Mouse (Mus musculus) NIH3T3 (cell line): ENCODE data around the gene Cbx7.
A peak's percentile ranks its signal among the peaks of the same experiment; 100 is the strongest.
"Not testable (repeated sequence)": the region's sequence is repeated elsewhere in the genome, so short reads cannot be mapped to it uniquely, and the experiment has no call there.

Source experiments
- DNase-seq: peaks from one replicate; pipeline ENCODE4 v3.0.0-alpha.2; 2012; ENCODE audit warnings: low read depth

Gene Cbx7

GRCm38 (mm10) chr15:79947681-79948080 lies 23.2 kb downstream of the Cbx7 start:
- DNase-seq = peak; percentile 50

GRCm38 (mm10) chr15:79946790-79947189 lies 24.1 kb downstream of the Cbx7 start:
- no peak for DNase-seq

DNA sequence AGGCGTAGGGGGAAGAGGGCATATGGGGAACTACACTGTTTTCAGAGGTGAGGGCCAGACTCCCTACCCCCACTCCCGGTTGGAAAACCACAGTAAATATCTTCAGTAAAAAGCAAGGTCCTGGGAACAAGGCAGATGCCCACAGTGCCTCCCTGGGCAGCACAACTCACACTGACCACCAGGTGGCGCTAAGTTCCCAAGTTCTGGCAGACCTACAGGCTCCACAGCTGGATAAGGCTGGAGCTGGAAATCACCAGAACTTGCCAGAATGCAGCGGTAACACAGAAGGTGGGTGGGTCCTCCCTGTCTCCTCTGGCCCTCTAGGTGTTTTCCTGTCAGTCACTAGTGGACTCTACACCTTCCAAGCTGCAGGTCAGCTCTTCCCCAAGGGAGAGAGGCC lies 24.9 kb downstream of the Cbx7 start:
- DNase-seq = peak; percentile 96

DNA sequence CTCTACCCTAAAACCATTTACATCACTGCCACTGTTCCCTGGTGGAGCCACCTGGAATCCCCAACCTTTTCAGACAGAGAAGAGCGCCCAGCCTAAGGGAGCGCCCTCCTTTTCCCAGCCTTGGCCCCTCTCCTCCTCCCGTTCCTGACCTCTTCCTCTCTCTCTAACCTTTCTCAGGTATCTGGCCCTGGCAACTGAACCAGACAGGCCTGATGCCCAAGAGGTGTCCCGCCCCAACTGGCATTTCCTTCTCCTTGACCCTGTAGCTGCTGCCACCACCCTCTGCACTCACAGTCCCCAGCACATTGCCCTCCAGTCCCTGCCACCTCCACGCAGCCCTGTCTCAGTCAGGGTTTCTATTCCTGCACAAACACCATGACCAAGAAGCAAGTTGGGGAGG lies 26.0 kb downstream of the Cbx7 start:
- no peak for DNase-seq

GRCm38 (mm10) chr15:79943584-79943983 lies 27.3 kb downstream of the Cbx7 start:
- no peak for DNase-seq

GRCm38 (mm10) chr15:79942541-79942940 lies 28.4 kb downstream of the Cbx7 start:
- no peak for DNase-seq

DNA sequence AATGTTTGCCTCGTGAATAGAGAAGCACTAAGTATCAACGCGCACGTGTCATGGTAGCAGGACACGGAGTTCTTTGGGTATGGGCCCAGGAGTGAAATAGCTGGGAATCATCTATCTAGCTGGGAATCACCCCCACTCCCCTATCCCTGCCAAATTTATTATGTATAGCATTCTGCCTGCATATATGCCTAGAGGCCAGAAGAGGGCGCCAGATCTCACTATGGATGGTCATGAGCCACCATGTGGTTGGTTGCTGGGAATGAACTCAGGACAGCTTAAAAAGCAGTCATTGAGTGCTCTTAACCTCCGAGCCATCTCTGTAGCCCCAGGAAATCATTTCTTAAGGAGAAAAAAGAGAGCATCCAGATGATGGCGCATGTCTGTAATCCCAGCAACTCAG lies 30.0 kb downstream of the Cbx7 start:
- peak; percentile 72 for DNase-seq

DNA sequence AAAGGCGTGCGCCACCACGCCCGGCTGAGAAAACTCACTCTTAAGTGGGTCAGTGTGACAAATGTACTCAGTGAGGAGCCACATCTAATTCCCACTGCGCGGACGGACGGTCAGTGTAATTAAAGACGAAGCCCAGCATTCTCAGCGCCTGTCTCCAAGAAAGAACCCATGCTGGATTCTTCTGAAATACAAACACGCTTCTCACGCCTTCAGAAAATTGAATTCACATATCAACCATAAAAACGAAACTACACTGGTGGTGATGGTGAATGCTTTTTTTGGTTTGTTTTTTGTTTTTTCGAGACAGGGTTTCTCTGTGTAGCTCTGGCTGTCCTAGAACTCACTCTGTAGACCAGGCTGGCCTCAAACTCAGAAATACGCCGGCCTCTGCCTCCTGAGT lies 31.0 kb downstream of the Cbx7 start:
- no peak for DNase-seq

- not testable (repeated sequence) for DNase-seq
Observed at GRCm38 (mm10) chr15:79939501-79939900, 31.4 kb downstream of the Cbx7 start.

DNA sequence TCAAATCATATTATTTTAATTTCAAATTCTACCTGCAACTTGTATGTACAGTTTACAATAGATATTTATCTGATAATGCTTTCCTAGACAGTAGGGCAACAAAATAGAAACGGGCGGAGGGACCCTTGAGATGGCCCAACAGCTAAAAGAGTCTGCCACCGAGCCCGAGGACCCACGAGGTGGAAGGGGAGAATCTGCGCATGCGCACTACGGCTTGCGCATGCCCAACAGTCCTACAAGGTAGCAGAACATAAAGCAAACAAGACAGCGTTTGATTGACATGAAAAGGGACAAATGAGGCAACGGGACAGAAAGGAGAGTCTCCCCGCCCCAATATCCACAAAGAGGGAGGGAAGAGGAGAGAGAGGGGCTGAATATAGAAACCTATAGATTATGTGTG lies 31.9 kb downstream of the Cbx7 start:
- DNase-seq = no peak

GRCm38 (mm10) chr15:79936374-79936751 lies 34.6 kb downstream of the Cbx7 start:
- peak; percentile 83 for DNase-seq

- peak; percentile 83 for DNase-seq
Observed at GRCm38 (mm10) chr15:79935654-79936373, 35.1 kb downstream of the Cbx7 start.

- peak; percentile 67 for DNase-seq
Observed at GRCm38 (mm10) chr15:79934776-79935175, 36.1 kb downstream of the Cbx7 start.

DNA sequence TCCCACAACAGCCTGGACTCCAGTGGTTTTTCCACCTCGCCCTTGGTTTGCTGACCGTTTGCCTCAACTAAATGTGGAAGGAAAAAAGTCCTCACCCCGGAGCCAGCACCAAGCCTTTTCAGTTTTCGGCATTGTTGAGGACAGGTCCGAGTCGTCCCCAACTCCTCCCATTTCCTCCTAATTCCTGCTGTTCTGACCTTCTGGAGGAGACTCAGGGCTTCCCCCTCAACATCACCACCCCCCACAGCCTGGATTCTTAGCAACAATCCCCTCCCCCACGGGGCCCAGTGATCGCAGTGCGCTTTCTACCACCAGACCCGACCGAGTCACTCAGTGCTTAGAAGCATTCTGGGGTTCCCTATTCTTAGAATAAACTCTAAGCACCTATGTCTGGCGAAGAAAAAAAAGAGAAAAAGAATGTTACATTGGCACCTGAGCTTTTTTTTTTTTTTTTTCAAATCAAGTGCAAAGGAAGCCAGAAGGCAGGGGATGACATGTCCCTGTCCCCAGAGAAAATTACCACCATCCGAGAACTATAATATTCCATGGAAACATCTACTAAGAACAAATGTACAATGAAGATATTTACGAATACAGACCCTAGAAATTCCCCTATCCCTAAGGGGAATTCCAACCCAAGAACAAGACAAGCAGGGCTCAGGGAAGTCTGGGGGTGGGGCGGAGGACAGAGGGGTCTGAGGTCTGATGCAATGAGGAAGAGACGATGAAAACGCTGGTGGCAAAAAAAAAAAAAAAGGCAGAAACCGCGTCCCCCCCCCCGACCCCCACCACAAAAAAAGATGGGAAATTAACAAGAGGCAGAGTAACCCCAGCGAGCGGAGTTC lies 37.0 kb downstream of the Cbx7 start:
- DNase-seq = no peak

DNA sequence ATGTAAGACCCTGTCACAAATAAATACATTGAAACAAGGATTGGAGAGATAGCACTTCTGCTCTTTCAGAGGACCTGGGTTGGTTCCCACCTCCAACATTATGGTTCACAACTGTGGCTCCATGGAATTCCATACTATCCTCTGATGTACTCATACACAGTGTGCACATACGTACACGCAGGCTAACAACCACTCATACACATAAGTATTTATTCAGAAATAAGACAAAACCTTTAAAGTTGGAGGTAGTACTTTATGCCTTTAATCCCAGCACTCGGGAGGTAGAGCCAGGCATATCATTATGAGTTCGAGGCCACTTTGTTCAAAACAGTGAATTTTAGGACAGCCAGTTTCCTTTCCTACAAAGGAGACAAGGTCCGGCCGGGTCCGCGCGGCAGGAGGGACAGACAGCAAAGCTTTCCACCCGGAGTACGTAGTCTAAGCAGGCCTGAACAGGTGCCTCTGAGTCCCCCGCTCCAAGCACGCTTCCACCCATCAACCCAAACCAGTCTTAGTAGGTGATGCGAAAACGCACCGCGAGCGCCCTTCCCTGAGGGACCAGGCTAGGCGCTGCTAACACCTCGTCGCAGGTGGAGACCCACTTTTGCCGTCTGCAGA lies 37.8 kb downstream of the Cbx7 start:
- DNase-seq = no peak

- peak; percentile 92 for DNase-seq
Observed at GRCm38 (mm10) chr15:79932323-79932987, 38.5 kb downstream of the Cbx7 start.

- DNase-seq = no peak
Observed at GRCm38 (mm10) chr15:79931496-79932141, 39.3 kb downstream of the Cbx7 start.

DNA sequence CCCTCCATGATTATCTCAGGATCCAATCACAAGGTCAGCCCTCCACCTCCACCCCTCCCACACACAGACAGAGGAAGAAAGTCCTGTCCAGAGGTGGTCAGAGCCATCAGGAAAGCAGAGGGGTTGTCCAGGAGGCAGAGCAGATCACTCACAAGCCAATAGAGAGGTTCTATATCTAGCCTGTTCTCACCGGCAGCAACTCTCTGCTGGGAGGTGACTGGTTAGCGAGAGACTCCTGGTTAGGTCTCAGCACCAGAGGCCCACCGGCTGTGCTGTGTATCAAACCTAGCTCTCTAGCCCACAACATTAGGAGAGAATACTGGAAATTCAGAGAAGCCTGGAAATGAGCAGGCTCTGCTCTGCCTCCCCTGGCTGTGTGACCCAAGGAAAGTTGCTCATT lies 41.2 kb downstream of the Cbx7 start:
- DNase-seq = no peak

GRCm38 (mm10) chr15:79928736-79929135 lies 42.2 kb downstream of the Cbx7 start:
- DNase-seq = no peak

DNA sequence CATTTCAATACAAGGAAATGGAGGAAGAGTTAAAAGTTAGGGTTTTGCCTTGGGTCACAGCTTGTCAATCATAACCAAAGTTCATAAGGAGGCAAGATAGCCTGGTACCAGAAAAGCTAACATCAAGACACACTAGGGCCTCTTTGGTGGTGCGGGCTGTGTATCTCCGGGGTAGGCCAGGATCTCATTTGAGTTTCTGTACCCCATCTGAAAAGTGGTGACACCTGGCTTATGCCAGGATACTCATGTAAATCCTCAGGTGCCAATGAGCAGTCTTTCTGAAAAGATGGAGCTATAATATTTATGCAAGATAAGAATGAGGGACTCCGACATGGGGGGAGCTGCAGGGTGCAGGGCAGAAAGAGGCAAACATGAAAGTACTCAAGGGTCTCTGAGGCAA lies 42.6 kb downstream of the Cbx7 start:
- no peak for DNase-seq

GRCm38 (mm10) chr15:79927637-79928122 lies 43.2 kb downstream of the Cbx7 start:
- peak; percentile 94 for DNase-seq
